Mouse (Mus musculus): ENCODE measurements around the gene Pgap3. TPM values are rescaled to one million over a fixed set of nuclear protein-coding genes. Genes with fewer than 3 reads are reported as not detected.
"Not testable (repeated sequence)": the region's sequence is repeated elsewhere in the genome, so short reads cannot be mapped to it uniquely, and the experiment has no call there.

Pgap3 gene
- polyA plus RNA-seq, 1 experiment from 2014 or later: 12.4 TPM

DNA sequence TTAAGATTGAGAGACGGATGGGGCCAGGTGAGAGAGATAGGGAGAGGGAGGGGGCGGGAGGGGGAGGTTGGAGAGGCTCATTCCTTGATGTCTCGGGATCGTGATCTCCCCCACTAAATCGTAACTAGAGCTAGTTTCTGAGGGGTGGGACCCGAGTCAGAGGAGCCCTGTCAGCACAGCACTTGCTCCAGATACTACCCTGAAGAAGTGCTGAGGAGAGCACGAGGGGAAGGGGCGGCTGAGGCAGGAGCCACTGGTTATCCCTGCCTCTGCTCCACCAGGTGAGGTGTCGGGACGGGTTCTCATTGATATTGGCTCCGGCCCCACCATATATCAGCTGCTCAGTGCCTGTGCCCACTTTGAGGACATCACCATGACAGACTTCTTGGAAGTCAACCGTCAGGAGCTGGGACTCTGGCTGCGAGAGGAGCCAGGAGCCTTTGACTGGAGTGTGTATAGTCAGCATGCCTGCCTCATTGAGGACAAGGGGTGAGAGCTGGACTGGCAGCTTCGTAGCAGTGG, 13.2 kb downstream of the Pgap3 start:
- no peak overlapping the region for H3K4me3 ChIP-seq
- peaks cover 90% of the 10 kb centered on the region for H3K27me3 ChIP-seq
- WGBS: 45% methylated on average over 14 of the region's 14 CpGs

DNA sequence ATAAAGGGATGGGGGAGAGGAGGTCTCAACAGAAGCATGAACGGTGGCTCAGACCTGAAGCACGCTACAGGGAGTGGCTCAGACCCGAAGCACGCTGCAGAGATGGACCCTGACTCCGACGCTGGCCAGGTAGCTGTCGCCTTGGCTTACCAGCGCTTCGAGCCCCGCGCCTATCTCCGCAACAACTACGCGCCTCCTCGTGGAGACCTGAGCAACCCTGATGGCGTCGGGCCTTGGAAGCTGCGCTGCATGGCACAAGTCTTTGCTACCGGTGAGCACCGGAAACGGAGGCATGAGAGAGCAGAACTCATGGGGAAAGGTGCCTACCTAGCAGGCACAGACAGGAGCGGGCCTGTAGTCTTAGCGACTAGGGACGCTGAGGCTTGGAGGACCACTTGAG, 13.7 kb downstream of the Pgap3 start:
- ATAC-seq (ENCODE audit: low FRiP score, low read depth): no peak
- H3K36me3 ChIP-seq: no peaks in the 10 kb centered on the region
- peak overlapping the region; percentile 25; the same call in 1 of the 2 replicates for H3K9ac ChIP-seq
- WGBS: 15% methylated on average over 24 of the region's 24 CpGs
- H3K4me3 ChIP-seq: peak overlapping the region; percentile 14; the same call in 1 of the 2 replicates
- H3K27me3 ChIP-seq: peaks cover 85% of the 10 kb centered on the region
- no peak overlapping the region for H3K27ac ChIP-seq
- H3K4me1 ChIP-seq: peaks cover 5% of the 10 kb centered on the region; the same call in 1 of the 2 replicates
- peak overlapping the region; percentile 48 for H3K4me2 ChIP-seq (replicated peaks)
- no peaks in the 10 kb centered on the region for H3K9me3 ChIP-seq

More for the DNA sequence above, 13.2 kb downstream of the Pgap3 start:
- peaks cover 5% of the 10 kb centered on the region; the same call in 1 of the 2 replicates for H3K4me1 ChIP-seq
- no peak overlapping the region for H3K9ac ChIP-seq
- no peak overlapping the region for H3K27ac ChIP-seq
- no peaks in the 10 kb centered on the region for H3K9me3 ChIP-seq
- ATAC-seq (ENCODE audit: low FRiP score, low read depth): no peak
- H3K36me3 ChIP-seq: no peaks in the 10 kb centered on the region
- peak overlapping the region; percentile 48; the same call in 1 of the 2 replicates for H3K4me2 ChIP-seq (replicated peaks)

DNA sequence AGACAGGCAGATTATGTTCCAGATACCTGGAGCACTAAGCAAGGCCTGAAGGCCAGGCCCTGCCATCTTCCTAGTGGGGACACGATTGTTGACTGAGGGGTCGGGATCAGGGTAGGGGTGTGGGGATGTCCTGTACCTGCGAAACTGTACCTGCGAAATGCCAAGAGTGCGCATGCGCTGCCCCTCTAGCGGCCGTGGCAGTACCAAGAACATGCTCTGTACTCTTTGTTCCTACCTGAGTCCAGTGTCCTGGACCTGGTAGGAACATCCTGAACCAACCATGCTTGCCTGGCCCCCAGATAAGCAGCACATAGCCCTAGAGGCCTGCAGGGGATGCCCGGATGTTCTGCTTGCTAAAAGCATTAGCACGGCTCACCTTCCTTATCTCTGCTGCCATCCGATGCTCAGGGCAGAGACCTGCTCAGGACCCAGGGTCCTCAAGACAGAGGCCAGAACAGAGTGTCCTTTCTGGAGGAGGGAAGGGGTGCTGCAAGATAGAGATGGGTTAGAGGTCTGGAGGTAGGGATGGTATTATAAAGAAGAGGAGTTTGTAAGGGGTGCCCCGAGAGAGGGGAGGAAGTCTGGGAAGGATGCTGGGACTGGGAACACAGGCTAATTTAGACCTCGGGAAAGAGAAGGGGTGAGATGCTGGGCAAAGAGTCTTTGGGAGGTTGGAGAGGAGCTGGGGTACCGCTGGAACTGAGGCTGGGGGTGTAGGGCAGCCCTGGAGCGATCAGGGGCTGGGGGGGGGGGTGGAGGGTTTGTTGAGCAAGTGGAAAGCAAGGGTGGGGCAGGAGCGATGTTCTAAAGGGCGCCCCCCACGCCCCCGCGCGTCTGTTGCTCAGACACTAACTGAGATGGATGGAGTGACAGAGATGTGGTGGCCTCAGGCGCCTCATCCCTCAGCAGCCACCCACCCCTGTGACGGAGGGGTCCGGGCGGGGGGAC, 14.4 kb downstream of the Pgap3 start, which contains the start of gene Pnmt:
Gene Pnmt, plus strand, starts transcription at position 813 of the 948 bp plus-strand sequence.
- no peak for ATAC-seq (ENCODE audit: low FRiP score, low read depth)
- Histone ChIP-seq H3K4me2 (replicated peaks) (peak within 1 kb of the TSS; percentile 48), H3K9me3 (no peaks in the 10 kb centered on the region), H3K9ac (peak within 1 kb of the TSS; percentile 25; the same call in 1 of the 2 replicates), H3K27me3 (peaks cover 78% of the 10 kb centered on the region), H3K27ac (no peak within 1 kb of the TSS), H3K36me3 (peaks cover under 1% of the 10 kb centered on the region; the same call in 1 of the 2 replicates), H3K4me3 (peak within 1 kb of the TSS; percentile 14; the same call in 1 of the 2 replicates), H3K4me1 (peaks cover 5% of the 10 kb centered on the region; the same call in 1 of the 2 replicates)
- 46% methylated on average over 25 of the region's 25 CpGs for WGBS

DNA sequence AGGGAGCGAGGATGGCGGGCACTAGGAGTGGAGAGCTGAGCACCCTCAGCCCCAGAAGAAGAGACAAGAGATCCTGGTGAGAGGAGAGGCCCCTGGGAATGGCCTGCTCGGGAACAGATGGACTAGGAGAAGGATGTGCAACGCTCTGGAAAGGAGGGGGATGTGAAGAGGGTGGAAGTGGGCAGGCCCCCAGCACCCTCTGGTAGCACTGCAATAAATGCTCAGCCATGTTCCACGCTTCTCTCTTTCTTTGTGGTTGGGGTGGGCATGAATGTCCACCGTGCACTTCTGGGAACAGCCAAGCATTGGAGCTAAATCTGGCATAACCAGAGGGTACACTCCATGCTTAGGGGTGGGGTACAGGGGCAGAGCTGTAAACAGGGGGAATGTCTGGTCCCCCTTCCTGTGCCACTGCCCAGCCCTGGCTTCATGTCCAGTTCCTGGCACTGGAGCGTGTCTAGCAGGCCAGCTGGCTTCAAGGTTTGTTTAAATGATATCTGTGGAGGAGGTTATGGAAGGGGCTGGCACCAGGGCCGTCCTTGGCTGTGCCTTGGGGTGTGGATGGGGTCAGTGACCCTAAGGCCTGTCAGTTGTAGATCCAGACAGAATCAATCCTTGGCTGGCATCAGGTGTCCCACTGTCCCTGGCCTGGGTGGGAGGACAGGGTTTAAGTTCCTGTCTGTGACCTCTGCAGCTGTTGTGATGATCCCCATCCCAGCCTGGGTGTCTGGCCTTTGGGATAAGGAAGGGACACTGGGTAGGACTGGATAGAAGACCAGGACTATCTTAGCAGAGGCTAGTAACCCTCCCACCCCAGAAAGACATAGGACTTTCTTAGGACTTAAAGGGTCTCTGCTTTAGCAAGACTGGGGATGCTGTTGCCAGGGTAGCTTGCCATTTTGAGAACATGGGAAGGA, 15.3 kb downstream of the Pgap3 start:
- H3K27me3 ChIP-seq: peaks cover 69% of the 10 kb centered on the region
- no peak for ATAC-seq (ENCODE audit: low FRiP score, low read depth)
- H3K9me3 ChIP-seq: no peaks in the 10 kb centered on the region
- H3K4me1 ChIP-seq: peaks cover 5% of the 10 kb centered on the region; the same call in 1 of the 2 replicates
- WGBS: 68% methylated on average over 8 of the region's 8 CpGs
- no peak overlapping the region for H3K27ac ChIP-seq
- no peak overlapping the region for H3K4me2 ChIP-seq (replicated peaks)
- H3K4me3 ChIP-seq: no peak overlapping the region
- H3K36me3 ChIP-seq: peaks cover 10% of the 10 kb centered on the region
- H3K9ac ChIP-seq: no peak overlapping the region

DNA sequence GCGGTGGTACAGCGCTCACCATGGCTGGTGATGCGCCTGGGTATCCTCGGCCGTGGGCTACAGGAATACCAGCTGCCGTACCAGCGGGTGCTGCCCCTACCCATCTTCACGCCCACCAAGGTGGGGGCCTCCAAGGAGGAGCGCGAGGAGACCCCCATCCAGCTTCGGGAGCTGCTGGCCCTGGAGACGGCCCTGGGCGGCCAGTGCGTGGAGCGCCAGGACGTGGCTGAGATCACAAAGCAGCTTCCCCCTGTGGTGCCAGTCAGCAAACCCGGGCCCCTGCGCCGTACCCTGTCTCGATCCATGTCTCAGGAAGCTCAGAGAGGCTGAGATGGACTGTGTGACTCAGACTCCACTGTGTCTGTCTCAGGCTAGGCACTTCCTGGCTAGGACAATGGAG, 16.1 kb downstream of the Pgap3 start:
- no peak for ATAC-seq (ENCODE audit: low FRiP score, low read depth)
- peaks cover 63% of the 10 kb centered on the region for H3K27me3 ChIP-seq
- H3K36me3 ChIP-seq: peaks cover 18% of the 10 kb centered on the region
- H3K4me1 ChIP-seq: peaks cover 5% of the 10 kb centered on the region; the same call in 1 of the 2 replicates
- H3K4me3 ChIP-seq: no peak overlapping the region
- H3K9ac ChIP-seq: no peak overlapping the region
- 73% methylated on average over 20 of the region's 20 CpGs for WGBS
- H3K9me3 ChIP-seq: no peaks in the 10 kb centered on the region
- H3K27ac ChIP-seq: no peak overlapping the region
- H3K4me2 ChIP-seq (replicated peaks): no peak overlapping the region

DNA sequence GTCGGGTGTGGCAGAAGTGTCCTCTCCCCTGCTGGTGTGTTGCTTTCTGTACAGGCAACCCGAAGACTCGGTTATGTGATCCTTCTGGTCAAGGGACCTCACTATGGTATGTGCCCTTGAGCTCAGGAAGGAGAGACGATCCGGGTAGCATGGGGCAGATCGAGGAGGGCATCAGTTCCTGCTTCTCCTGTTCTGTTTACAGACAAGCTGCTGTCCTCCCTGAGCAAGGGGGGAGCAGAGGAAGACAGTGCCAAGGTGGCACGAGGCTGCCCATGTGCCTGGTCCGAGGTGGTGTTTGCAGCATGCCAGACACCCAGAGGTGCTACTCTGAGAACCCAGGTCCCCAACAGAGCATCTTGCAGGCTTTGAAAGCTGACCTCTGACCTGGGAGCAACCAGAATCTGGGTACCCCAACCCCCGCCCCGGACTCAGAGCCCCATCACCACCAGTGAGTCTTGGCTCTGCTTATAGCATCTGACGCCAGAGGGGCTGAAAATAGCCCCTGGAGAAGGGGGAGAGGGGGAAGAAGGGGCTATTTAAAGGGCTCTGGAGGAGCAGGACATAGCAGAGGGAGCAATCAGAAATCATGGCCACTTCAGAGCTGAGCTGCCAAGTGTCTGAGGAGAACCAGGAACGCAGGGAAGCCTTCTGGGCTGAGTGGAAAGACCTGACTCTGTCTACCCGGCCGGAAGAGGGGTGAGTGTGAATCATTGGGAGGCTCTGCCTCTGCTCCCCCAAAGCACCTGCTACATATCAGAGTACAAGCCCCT, 16.8 kb downstream of the Pgap3 start, which contains the start of gene Tcap:
Gene Tcap, plus strand, starts transcription at position 551 of the 770 bp plus-strand sequence.
- H3K27me3 ChIP-seq: peaks cover 56% of the 10 kb centered on the region
- H3K9me3 ChIP-seq: no peaks in the 10 kb centered on the region
- H3K9ac ChIP-seq: no peak within 1 kb of the TSS
- no peak within 1 kb of the TSS for H3K27ac ChIP-seq
- no peak within 1 kb of the TSS for H3K4me3 ChIP-seq
- 47% methylated on average over 14 of the region's 14 CpGs for WGBS
- H3K4me1 ChIP-seq: peaks cover 5% of the 10 kb centered on the region; the same call in 1 of the 2 replicates
- peaks cover 25% of the 10 kb centered on the region for H3K36me3 ChIP-seq
- H3K4me2 ChIP-seq (replicated peaks): no peak within 1 kb of the TSS
- no peak for ATAC-seq (ENCODE audit: low FRiP score, low read depth)

DNA sequence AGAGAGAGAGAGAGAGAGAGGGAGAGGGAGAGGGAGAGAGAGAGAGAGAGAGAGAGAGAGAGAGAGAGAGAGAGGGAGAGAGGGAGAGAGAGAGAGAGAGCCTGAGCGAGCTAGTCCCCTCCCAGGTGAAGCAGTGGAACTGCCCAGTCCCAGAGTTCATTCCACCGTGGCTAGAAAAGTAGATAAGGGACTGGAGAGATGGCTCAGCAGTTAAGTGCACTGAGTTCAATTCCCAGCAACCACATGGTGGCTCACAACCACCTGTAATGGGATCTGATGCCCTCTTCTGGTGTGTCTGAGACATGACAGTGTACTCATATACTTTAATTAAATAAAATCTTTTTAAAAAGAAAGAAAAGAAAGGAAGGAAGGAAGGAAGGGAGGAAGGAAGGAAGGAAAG, 17.9 kb downstream of the Pgap3 start:
- H3K9ac ChIP-seq; H3K9me3 ChIP-seq; H3K4me3 ChIP-seq; H3K4me2 ChIP-seq (replicated peaks); H3K27ac ChIP-seq; ATAC-seq (ENCODE audit: low FRiP score, low read depth); H3K4me1 ChIP-seq: not testable (repeated sequence)
- WGBS: 34% methylated on average over 2 of the region's 2 CpGs
- Histone ChIP-seq H3K27me3 (peaks cover 45% of the 10 kb centered on the region), H3K36me3 (peaks cover 36% of the 10 kb centered on the region)

DNA sequence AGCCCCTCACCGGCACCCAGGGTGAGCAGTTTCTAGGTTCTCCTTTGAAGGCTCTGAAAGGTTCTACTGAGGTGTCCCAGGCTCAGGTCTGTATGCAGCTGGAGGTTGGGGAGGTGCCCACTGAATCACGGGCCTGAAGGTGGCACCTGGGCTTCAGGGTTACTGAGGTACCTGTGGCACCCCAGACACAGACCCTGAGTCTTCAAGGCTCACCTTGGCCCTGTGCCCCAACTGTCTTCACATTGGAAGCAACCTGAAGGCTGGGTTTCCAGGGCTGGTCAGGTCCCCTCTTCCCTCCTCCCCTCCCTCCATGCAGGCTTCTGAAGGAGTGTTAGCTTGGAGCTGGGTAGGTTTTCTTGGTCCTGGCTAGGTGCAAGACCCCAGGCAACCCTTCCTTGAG, 18.6 kb downstream of the Pgap3 start:
- Histone ChIP-seq H3K27me3 (peaks cover 38% of the 10 kb centered on the region), H3K4me1 (peaks cover 4% of the 10 kb centered on the region; the same call in 1 of the 2 replicates), H3K9ac (no peak overlapping the region), H3K4me3 (no peak overlapping the region), H3K27ac (no peak overlapping the region), H3K4me2 (replicated peaks) (no peak overlapping the region), H3K36me3 (peaks cover 43% of the 10 kb centered on the region), H3K9me3 (no peaks in the 10 kb centered on the region)
- no peak for ATAC-seq (ENCODE audit: low FRiP score, low read depth)
- WGBS: 95% methylated on average over 2 of the region's 2 CpGs

DNA sequence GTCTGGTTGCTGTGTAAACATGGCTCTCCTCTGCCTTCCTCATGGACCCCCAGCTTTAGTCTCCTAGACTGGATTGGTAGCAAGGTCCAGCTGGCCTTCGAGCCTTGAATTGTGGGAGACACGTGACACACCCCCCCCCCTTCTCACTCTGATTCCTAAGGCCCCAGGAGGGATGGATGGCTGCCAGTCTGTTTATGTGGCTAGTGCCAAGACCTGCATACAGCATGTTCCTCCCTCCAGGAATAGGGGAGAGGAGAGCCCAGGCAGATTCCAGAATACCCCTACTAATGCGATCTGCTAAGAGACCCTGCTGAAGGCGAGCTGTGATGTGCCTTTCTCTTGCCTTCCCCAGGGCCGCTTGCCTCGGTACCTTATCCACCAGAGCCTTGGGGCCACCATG, 20.2 kb downstream of the Pgap3 start:
- H3K27ac ChIP-seq: no peak overlapping the region
- no peak overlapping the region for H3K4me2 ChIP-seq (replicated peaks)
- no peak overlapping the region for H3K4me3 ChIP-seq
- H3K9me3 ChIP-seq: no peaks in the 10 kb centered on the region
- H3K9ac ChIP-seq: no peak overlapping the region
- H3K4me1 ChIP-seq: no peaks in the 10 kb centered on the region
- 91% methylated on average over 6 of the region's 6 CpGs for WGBS
- no peak for ATAC-seq (ENCODE audit: low FRiP score, low read depth)
- H3K27me3 ChIP-seq: peaks cover 22% of the 10 kb centered on the region
- peaks cover 59% of the 10 kb centered on the region for H3K36me3 ChIP-seq

DNA sequence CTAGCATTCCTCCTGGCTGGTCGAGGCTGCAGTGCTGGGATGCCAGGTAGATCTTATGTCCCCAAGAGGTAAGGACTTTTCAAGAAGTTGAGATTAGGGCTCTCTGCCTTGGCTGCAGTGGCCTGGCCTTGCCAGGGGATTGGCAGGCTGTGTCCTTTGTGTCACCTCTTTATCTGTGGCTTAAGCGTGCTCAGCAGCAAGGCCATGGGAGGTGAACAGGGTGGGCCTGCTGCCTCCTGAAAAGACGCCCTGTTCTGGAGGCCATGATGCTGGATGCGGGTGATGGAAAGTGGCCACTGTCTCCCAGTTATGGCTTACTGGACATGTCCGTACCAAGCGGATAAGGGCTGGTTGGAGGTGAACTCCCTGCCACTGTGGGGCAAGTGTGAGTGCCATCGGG, 20.9 kb downstream of the Pgap3 start:
- Histone ChIP-seq H3K27me3 (peaks cover 15% of the 10 kb centered on the region), H3K36me3 (peaks cover 66% of the 10 kb centered on the region), H3K27ac (no peak overlapping the region; the same call in 1 of the 2 replicates), H3K4me2 (replicated peaks) (no peak overlapping the region), H3K4me3 (no peak overlapping the region), H3K4me1 (no peaks in the 10 kb centered on the region), H3K9me3 (no peaks in the 10 kb centered on the region), H3K9ac (no peak overlapping the region)
- ATAC-seq (ENCODE audit: low FRiP score, low read depth): no peak
- WGBS: 86% methylated on average over 7 of the region's 7 CpGs

DNA sequence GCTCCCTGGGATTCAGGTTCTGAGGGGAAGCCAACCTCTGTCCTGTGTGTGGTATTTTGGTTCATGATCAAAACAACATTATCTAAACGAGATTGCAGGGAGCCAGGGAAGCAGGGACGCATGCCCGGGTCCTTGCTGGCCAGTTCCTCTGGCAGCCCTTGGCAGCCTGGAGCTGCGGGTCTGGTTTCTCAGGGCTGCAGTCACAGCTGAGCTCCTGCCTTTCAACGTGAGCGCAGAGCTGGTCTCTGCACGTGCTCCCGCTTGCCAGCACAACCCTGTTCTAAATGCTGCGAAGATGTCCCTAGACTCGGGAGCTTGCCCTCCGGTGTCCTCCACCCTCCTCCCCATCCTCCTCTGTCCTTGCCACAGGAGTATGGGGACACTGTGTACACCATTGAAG, 22.5 kb downstream of the Pgap3 start:
- Histone ChIP-seq H3K4me3 (no peak overlapping the region), H3K9ac (no peak overlapping the region), H3K4me1 (no peaks in the 10 kb centered on the region), H3K36me3 (peaks cover 77% of the 10 kb centered on the region), H3K27ac (no peak overlapping the region), H3K9me3 (no peaks in the 10 kb centered on the region), H3K27me3 (no peaks in the 10 kb centered on the region), H3K4me2 (replicated peaks) (no peak overlapping the region)
- no peak for ATAC-seq (ENCODE audit: low FRiP score, low read depth)
- 84% methylated on average over 11 of the region's 11 CpGs for WGBS
